Mouse (Mus musculus): ENCODE data around the gene Klhl12. TPM values are rescaled to one million over a fixed set of nuclear protein-coding genes. Genes with fewer than 3 reads are reported as not detected.

The Klhl12 gene
- 1.1 and 1.4 TPM in 2 replicates for polyA plus RNA-seq (2012; rRNA removed)

DNA sequence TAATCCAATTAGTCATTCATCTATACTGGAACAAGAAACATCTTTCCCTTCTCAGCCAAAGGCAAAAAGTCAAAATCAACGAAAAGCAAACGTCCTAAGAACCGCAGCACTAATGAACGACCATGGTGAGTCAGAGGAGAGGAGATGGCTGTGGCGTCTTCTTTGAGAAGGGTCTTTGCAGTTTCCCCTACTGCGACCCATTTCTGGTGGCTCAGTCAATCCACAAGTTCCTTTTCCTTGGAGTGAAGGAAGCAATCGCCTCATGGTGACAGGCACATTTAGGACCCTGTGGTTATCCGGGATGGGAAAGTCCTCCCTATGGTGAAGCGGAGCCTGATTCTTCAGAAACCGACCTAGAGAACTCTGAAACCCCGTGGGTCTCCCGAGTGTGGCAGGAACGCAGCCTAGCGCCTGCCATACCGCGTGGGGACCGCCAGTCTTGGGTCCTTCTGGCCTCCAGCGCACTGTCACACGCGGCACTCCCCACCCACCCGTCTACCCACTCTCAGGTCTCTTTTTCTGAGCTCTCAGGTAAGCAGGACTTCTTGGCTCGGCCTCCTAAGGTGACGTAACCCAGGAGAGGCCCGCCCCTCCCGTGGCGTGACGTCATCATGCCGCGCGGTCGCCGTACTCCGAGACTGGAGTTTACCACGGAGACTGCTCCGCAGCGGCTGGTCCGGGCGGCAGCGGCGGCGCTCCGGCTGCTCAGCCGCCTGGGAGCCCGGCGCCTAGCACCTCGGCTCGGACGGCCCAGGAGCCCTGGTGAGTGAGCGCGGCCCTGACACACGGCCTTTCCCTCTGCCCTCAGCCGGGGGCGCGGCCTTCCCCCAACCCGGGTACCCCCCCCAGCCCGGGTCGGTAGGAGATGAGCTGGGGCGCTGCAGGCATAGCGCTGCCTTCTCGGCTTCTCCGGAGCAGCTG is at the start of gene Klhl12:
Gene Klhl12 (plus strand): TSS at position 628 of the 921 bp plus-strand sequence.

DNA sequence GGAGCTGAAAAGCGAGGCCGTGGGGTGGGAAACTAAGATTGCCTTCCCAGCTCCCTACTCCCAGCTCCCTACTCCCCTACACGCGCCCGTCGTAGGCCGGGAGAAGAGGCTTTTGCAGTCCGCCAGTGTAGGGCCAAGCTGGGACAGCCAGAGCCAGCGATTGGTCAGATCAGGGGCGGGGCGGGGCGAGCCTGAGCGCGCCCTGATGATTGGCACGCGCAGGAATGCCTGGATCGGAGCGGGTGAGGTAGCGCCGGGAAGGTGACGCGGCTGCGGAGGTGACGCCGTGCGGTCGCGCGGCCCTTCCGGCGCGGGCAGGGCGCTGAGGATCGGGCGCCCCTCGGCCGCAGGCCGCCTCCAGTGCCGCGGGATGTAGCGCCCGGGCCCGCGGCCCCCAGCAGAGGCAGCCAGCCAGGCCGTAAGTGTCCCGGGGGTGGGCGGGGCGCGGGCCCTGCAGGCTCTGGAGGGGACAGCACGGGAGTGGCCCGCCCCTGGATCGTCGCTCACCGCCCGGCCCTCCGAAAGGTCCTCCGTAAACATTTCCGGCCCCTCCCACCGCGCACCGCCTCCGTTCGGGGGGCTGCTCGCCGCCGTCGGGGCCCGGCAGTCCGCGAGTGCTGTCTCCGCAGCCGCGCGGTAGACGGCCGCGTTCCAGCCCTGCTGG is 40.0 kb upstream of the Klhl12 start, which contains the start of gene Adipor1:
Gene Adipor1 (plus strand): TSS at position 211 of the 664 bp plus-strand sequence.

DNA sequence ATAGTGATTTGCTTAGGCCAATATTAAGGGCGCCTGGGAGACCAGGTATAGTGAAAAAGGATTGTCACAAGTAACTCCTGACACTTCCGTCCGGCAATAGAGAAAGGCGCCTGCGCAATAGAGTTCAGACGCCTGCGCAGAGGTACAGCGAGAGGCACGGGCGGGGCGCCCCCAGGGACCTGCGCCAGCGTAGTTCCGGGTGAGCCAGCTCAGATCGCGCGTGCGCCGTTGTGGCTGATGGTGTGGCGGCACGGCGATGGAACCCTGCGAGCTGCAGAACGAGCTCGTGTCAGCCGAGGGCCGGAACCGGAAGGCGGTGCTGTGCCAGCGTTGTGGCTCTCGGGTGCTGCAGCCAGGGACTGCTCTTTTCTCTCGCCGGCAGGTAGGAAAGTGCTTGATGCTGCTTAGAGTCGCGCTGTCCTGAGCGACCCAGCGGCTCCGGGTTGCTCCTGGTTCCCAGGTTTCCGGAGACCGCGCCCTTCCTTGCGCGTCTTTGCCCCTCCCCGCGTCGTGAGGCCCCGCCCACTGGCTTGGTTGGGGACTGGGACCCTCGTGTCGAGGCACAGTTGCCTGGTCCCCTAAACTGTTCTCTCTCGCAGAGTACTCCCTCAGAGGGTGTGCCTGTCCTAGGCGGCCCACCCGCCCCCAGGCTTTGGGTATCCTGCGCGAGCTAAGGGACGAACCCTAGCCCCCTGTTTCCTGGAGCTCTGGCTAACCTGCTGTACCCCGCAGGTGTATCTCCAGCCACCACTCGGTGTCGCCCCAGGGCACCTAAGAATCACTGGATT is 39.3 kb downstream of the Klhl12 start, which contains the start of gene Rabif:
Gene Rabif (plus strand): TSS at position 221 of the 788 bp plus-strand sequence.

Other genes starting within 250 kb of the Klhl12 start
- 10.2 and 10.5 TPM in 2 replicates for gene Adora1, start 220.1 kb upstream of the Klhl12 start, polyA plus RNA-seq (2012; rRNA removed)
- gene Myog, start 165.5 kb upstream of the Klhl12 start, polyA plus RNA-seq (2012; rRNA removed), result 0.51 and 1.1 TPM in 2 replicates
- gene Ppfia4, start 122.6 kb upstream of the Klhl12 start, polyA plus RNA-seq (2012; rRNA removed), result 3.7 and 3.8 TPM in 2 replicates
- 44.1 and 52.2 TPM in 2 replicates for gene Tmem183a, start 93.6 kb upstream of the Klhl12 start, polyA plus RNA-seq (2012; rRNA removed)
- not detected in 2 replicates for gene 4933406M09Rik, start 69.6 kb upstream of the Klhl12 start, polyA plus RNA-seq (2012; rRNA removed)
- gene Cyb5r1, start 50.0 kb upstream of the Klhl12 start, polyA plus RNA-seq (2012; rRNA removed), result 21.6 and 23.2 TPM in 2 replicates
- 78.1 and 112 TPM in 2 replicates for gene Adipor1, start 40.2 kb upstream of the Klhl12 start, polyA plus RNA-seq (2012; rRNA removed)
- gene Rabif, start 39.1 kb downstream of the Klhl12 start, polyA plus RNA-seq (2012; rRNA removed), result 3.6 and 4.5 TPM in 2 replicates
- not detected in 2 replicates for gene Mgat4e, start 94.2 kb downstream of the Klhl12 start, polyA plus RNA-seq (2012; rRNA removed)
- 5.6 and 8.5 TPM in 2 replicates for gene Kdm5b, start 104.6 kb downstream of the Klhl12 start, polyA plus RNA-seq (2012; rRNA removed)
- 0.01 and 0.03 TPM in 2 replicates for gene Syt2, start 191.1 kb downstream of the Klhl12 start, polyA plus RNA-seq (2012; rRNA removed)